Mouse (Mus musculus) CH12.LX (cell line): Measurements from ENCODE around the gene Eif4e1b. TPM values are rescaled to one million over a fixed set of nuclear protein-coding genes. Genes with fewer than 3 reads are reported as not detected.

Experiments used
- DNase-seq: peaks from one replicate; pipeline ENCODE4 v3.0.0-alpha.2; 2013; ENCODE audit errors: extremely low read depth
- H3K27ac ChIP-seq: 2 replicates; pipeline ENCODE4 v1.5.1; 2012; ENCODE audit warnings: low read depth, mild to moderate bottlenecking, control low read depth, moderate library complexity; ENCODE audit not compliant: insufficient read depth
- H3K27me3 ChIP-seq: replicated peaks from 2 replicates; pipeline ENCODE3; 2012; ENCODE audit warnings: inconsistent platforms
- H3K36me3 ChIP-seq, 2 experiments: replicated peaks in 1 of 2; 2 replicates each; pipeline versions ENCODE3 to v1.6.1; 2012; ENCODE audit warnings: inconsistent platforms in 1 of 2, low read length in 1 of 2, mild to moderate bottlenecking in 1 of 2, mixed read lengths in 1 of 2, moderate library complexity in 1 of 2; ENCODE audit not compliant: control insufficient read depth in 1 of 2, insufficient read depth in 1 of 2
- H3K4me1 ChIP-seq, 2 experiments: 2 replicates each; pipeline ENCODE4 v1.6.1; 2012; ENCODE audit warnings: inconsistent platforms in 1 of 2, moderate library complexity in 1 of 2; ENCODE audit not compliant: insufficient read depth in 2 of 2, control insufficient read depth in 1 of 2
- H3K4me2 ChIP-seq: 2 replicates; pipeline ENCODE4 v1.6.1; 2012; ENCODE audit warnings: low read depth, mild to moderate bottlenecking, control low read depth; ENCODE audit not compliant: poor library complexity, insufficient read depth, severe bottlenecking
- H3K4me3 ChIP-seq, 3 experiments: fragments of 150-350 bp in 1 of 3; sonication (generic) in 1 of 3; replicated peaks in 1 of 3; 2 replicates each; pipeline versions ENCODE3 to v1.5.1; 2011 to 2012; ENCODE audit warnings: low read depth in 2 of 3, low read length in 2 of 3, mild to moderate bottlenecking in 2 of 3, moderate library complexity in 2 of 3, control low read depth in 1 of 3, improper control_type of control experiment in 1 of 3, inconsistent platforms in 1 of 3, mixed read lengths in 1 of 3; ENCODE audit not compliant: poor library complexity in 1 of 3
- H3K79me2 ChIP-seq: replicated peaks from 2 replicates; pipeline ENCODE4 v1.6.1; 2012; ENCODE audit warnings: mild to moderate bottlenecking, moderate library complexity; ENCODE audit not compliant: control insufficient read depth, poor library complexity, insufficient read depth, severe bottlenecking; ENCODE audit errors: extremely low read depth
- H3K9ac ChIP-seq: 2 replicates; pipeline ENCODE4 v1.6.1; 2012; ENCODE audit warnings: low read depth, mild to moderate bottlenecking, control low read depth, moderate library complexity; ENCODE audit not compliant: insufficient read depth
- H3K9me3 ChIP-seq: replicated peaks from 2 replicates; pipeline ENCODE3; 2012; ENCODE audit warnings: low read length, inconsistent platforms, mixed read lengths
- BHLHE40 ChIP-seq: IDR thresholded peaks from 2 replicates; pipeline ENCODE4 v1.6.1; 2011; ENCODE audit warnings: mild to moderate bottlenecking, low read depth, low read length, improper control_type of control experiment
- CHD1 ChIP-seq: IDR thresholded peaks from 2 replicates; pipeline ENCODE4 v1.6.1; 2012; ENCODE audit warnings: low read depth, low read length, improper control_type of control experiment, inconsistent platforms
- CTCF ChIP-seq, 2 experiments: IDR thresholded peaks in 1 of 2; conservative IDR thresholded peaks in 1 of 2; 2 replicates each; pipeline ENCODE4 v1.5.1; 2011 to 2012; ENCODE audit warnings: low read depth in 2 of 2, low read length in 2 of 2, improper control_type of control experiment in 1 of 2, inconsistent platforms in 1 of 2, mild to moderate bottlenecking in 1 of 2, moderate library complexity in 1 of 2
- ELF1 ChIP-seq: IDR thresholded peaks from 2 replicates; pipeline ENCODE4 v1.6.1; 2014; ENCODE audit warnings: low read depth, mild to moderate bottlenecking, inconsistent platforms, low read length, improper control_type of control experiment
- JUN ChIP-seq: IDR thresholded peaks from 2 replicates; pipeline ENCODE4 v1.6.1; 2011; ENCODE audit warnings: low read depth, mild to moderate bottlenecking, low read length, improper control_type of control experiment, moderate library complexity; ENCODE audit not compliant: insufficient read depth
- KAT2A ChIP-seq: IDR thresholded peaks from 2 replicates; pipeline ENCODE4 v1.6.1; 2012; ENCODE audit warnings: low read length, improper control_type of control experiment, inconsistent platforms; ENCODE audit not compliant: insufficient replicate concordance
- MAZ ChIP-seq: IDR thresholded peaks from 2 replicates; pipeline ENCODE4 v1.6.1; 2012; ENCODE audit warnings: low read depth, mild to moderate bottlenecking, inconsistent platforms, low read length, improper control_type of control experiment, moderate library complexity
- MXI1 ChIP-seq: IDR thresholded peaks from 2 replicates; pipeline ENCODE4 v1.6.1; 2011; ENCODE audit warnings: mild to moderate bottlenecking, low read depth, low read length, improper control_type of control experiment
- MYC ChIP-seq: IDR thresholded peaks from 2 replicates; pipeline ENCODE4 v1.6.1; 2011; ENCODE audit warnings: low read depth, mild to moderate bottlenecking, improper control_type of control experiment, low read length
- NELFE ChIP-seq: IDR thresholded peaks from 2 replicates; pipeline ENCODE4 v1.6.1; 2011; ENCODE audit warnings: low read depth, low read length, improper control_type of control experiment
- PAX5 ChIP-seq: IDR thresholded peaks from 2 replicates; pipeline ENCODE4 v1.6.1; 2012; ENCODE audit warnings: low read length, inconsistent platforms, mixed read lengths
- POLR2AphosphoS2 ChIP-seq: IDR thresholded peaks from 2 replicates; pipeline ENCODE4 v1.6.1; 2011; ENCODE audit warnings: low read depth, low read length, improper control_type of control experiment
- RAD21 ChIP-seq: IDR thresholded peaks from 2 replicates; pipeline ENCODE4 v1.6.1; 2011; ENCODE audit warnings: low read depth, mild to moderate bottlenecking, low read length, improper control_type of control experiment, moderate library complexity
- SIN3A ChIP-seq: IDR thresholded peaks from 2 replicates; pipeline ENCODE4 v1.6.1; 2012; ENCODE audit warnings: low read length, improper control_type of control experiment, inconsistent platforms
- SMC3 ChIP-seq: IDR thresholded peaks from 2 replicates; pipeline ENCODE4 v1.6.1; 2011; ENCODE audit warnings: low read depth, low read length, improper control_type of control experiment
- TBP ChIP-seq: conservative IDR thresholded peaks from 2 replicates; pipeline ENCODE4 v1.6.1; 2011; ENCODE audit warnings: low read depth, low read length, improper control_type of control experiment
- TCF12 ChIP-seq: IDR thresholded peaks from 2 replicates; pipeline ENCODE4 v1.6.1; 2014; ENCODE audit warnings: low read depth, mild to moderate bottlenecking, inconsistent platforms, low read length, improper control_type of control experiment
- UBTF ChIP-seq: IDR thresholded peaks from 2 replicates; pipeline ENCODE4 v1.6.1; 2012; ENCODE audit warnings: low read depth, mild to moderate bottlenecking, inconsistent platforms, low read length, improper control_type of control experiment, moderate library complexity
- USF2 ChIP-seq: conservative IDR thresholded peaks from 2 replicates; pipeline ENCODE4 v1.6.1; 2011; ENCODE audit warnings: low read depth, low read length, improper control_type of control experiment
- ZC3H11A ChIP-seq: IDR thresholded peaks from 2 replicates; pipeline ENCODE4 v1.6.1; 2012; ENCODE audit warnings: low read depth, mild to moderate bottlenecking, inconsistent platforms, low read length, improper control_type of control experiment
- ZMIZ1 ChIP-seq: IDR thresholded peaks from 2 replicates; pipeline ENCODE4 v1.6.1; 2012; ENCODE audit warnings: low read depth, mild to moderate bottlenecking, inconsistent platforms, low read length, improper control_type of control experiment
- ZNF384 ChIP-seq: IDR thresholded peaks from 2 replicates; pipeline ENCODE4 v1.6.1; 2012; ENCODE audit warnings: low read depth, low read length, improper control_type of control experiment, inconsistent platforms
- dilution Hi-C: fragments of 300-500 bp; cut with MboI; formaldehyde crosslinking; loops from 2 replicates; pipeline ENCODE4 v1.14.3; 2020; ENCODE audit warnings: low sequenced_read_pairs; ENCODE audit not compliant: extremely low pct_unique_long_range_greater_than_20kb, extremely low pct_ligation_motif_present
- in situ Hi-C: fragments of 300-500 bp; cut with MboI; formaldehyde crosslinking; loops from 3 replicates; pipeline ENCODE4 v1.14.3; 2019; ENCODE audit warnings: low sequenced_read_pairs, low pct_ligation_motif_present, low pct_unique_long_range_greater_than_20kb, mixed read lengths
- polyA plus RNA-seq: library from polyadenylated mRNA; unstranded; fragments of >175 nt; gene quantifications from 2 replicates; pipeline ENCODE4 v1.2.1, GENCODE M21; 2012; ENCODE audit warnings: low read depth; ENCODE audit not compliant: insufficient read length
- total RNA-seq, 2 experiments: library from RNA; depleted of rRNA; stranded (reverse); fragments of 300-350 nt in 1 of 2; fragments of >200 nt in 1 of 2; gene quantifications; 2 replicates each; pipeline ENCODE4 v1.2.3; 2012 to 2014

Eif4e1b gene
- total and polyA plus RNA-seq, 3 experiments: not detected

- no peaks in the 10 kb centered on the region for H3K4me1 ChIP-seq
- TF ChIP-seq CHD1 (no peak), NELFE (peak; percentile 53; the same call in 1 of the 2 replicates), ZNF384 (no peak), ZMIZ1 (no peak), MYC (0 out of 2 replicates have a peak, but pooled peaks have one; percentile 38), MXI1 (no peak), BHLHE40 (no peak), USF2 (no peak), KAT2A (no peak), MAZ (no peak), ZC3H11A (peak; percentile 78), SIN3A (peak; percentile 42; the same call in 1 of the 2 replicates), CTCF (conservative IDR thresholded peaks at IDR 0.05 in 1 of 2, IDR thresholded peaks at IDR 0.05 in 1 of 2; ENCODE audit: low read depth in 2 of 2, low read length in 2 of 2) (peak; percentile 93 to 96), SMC3 (peak; percentile 97), PAX5 (no peak), UBTF (no peak), TBP (no peak), ELF1 (no peak), RAD21 (peak; percentile 98)
- no peak overlapping the region for H3K4me3 ChIP-seq
- no peaks in the 10 kb centered on the region for H3K79me2 ChIP-seq
- no peak overlapping the region for H3K9ac ChIP-seq
- H3K36me3 ChIP-seq: no peaks in the 10 kb centered on the region
- no peak overlapping the region for H3K27ac ChIP-seq
- peak; percentile 74 for DNase-seq
- peaks cover 6% of the 10 kb centered on the region for H3K9me3 ChIP-seq
- H3K4me2 ChIP-seq: peak overlapping the region; percentile 63; the same call in 1 of the 2 replicates
- dilution Hi-C loops (no loop called here), in situ Hi-C loops (loop anchor here (10.0 kb wide), 1 partner anchor 375 kb away; no protein-coding TSS in a partner anchor)
- peaks cover 77% of the 10 kb centered on the region for H3K27me3 ChIP-seq
These were observed 15.9 kb downstream of the Eif4e1b start for GRCm38 (mm10) chr13:54799701-54800100.

DNA sequence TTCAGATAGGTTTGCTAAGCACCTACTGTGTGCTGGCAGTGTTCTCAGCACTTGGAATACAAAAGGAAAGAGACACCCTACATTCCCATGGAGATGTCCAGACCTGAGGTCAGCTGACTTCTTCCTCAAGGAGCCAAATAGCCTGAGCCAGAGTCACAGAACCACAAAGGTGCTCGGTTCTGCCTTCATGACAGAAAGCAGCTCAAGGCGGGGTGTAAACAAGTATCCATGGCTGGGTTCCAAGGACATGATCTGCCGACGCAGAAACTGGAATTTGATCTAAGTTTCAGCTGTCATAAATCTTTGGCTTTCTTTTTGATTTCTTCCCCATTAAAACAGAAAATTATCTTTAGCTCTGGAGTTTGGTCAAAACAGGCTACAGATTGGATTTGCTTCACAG, 16.4 kb downstream of the Eif4e1b start:
- in situ Hi-C loops: no loop called here
- dilution Hi-C loops: no loop called here
- Histone ChIP-seq H3K27me3 (peaks cover 74% of the 10 kb centered on the region), H3K9me3 (peaks cover 6% of the 10 kb centered on the region), H3K4me3 (no peak overlapping the region), H3K4me2 (no peak overlapping the region), H3K27ac (no peak overlapping the region), H3K79me2 (no peaks in the 10 kb centered on the region), H3K36me3 (no peaks in the 10 kb centered on the region), H3K9ac (no peak overlapping the region), H3K4me1 (no peaks in the 10 kb centered on the region)
- TF ChIP-seq POLR2AphosphoS2 (no peak), MXI1 (no peak), JUN (no peak), TCF12 (no peak), PAX5 (no peak), CHD1 (no peak)
- no peak for DNase-seq
